Mouse (Mus musculus) MEL (cell line): ENCODE measurements around the gene Gm28048. TPM values are rescaled to one million over a fixed set of nuclear protein-coding genes. Genes with fewer than 3 reads are reported as not detected.

ENCODE experiments used
- DNase-seq: peaks from one replicate; pipeline ENCODE4 v3.0.0; 2011; ENCODE audit warnings: low read depth, low spot score
- H3K27ac ChIP-seq: 2 replicates; pipeline ENCODE4 v1.5.1; 2012; ENCODE audit warnings: low read depth, mild to moderate bottlenecking, control low read depth, low read length, moderate library complexity; ENCODE audit not compliant: control insufficient read depth
- H3K27me3 ChIP-seq, 2 experiments: fragments of 150-350 bp in 1 of 2; sonication (generic) in 1 of 2; 2 replicates each; pipeline ENCODE4 v1.6.1; 2012; ENCODE audit warnings: low read length in 2 of 2, mild to moderate bottlenecking in 2 of 2, improper control_type of control experiment in 1 of 2, moderate library complexity in 1 of 2; ENCODE audit not compliant: insufficient read depth in 2 of 2, control insufficient read depth in 1 of 2
- H3K36me3 ChIP-seq, 2 experiments: 2 replicates each; pipeline ENCODE4 v1.6.1; 2012 to 2014; ENCODE audit warnings: low read length in 2 of 2, improper control_type of control experiment in 1 of 2, inconsistent platforms in 1 of 2, mild to moderate bottlenecking in 1 of 2; ENCODE audit not compliant: insufficient read depth in 2 of 2, control insufficient read depth in 1 of 2
- H3K4me1 ChIP-seq, 2 experiments: fragments of 150-350 bp in 1 of 2; sonication (generic) in 1 of 2; 2 replicates each; pipeline ENCODE4 v1.6.1; 2012; ENCODE audit warnings: low read length in 2 of 2, improper control_type of control experiment in 1 of 2, mild to moderate bottlenecking in 1 of 2; ENCODE audit not compliant: insufficient read depth in 2 of 2, control insufficient read depth in 1 of 2
- H3K4me3 ChIP-seq, 2 experiments: fragments of 150-350 bp in 1 of 2; sonication (generic) in 1 of 2; 2 replicates each; pipeline ENCODE4 v1.5.1; 2012; ENCODE audit warnings: low read depth in 2 of 2, low read length in 2 of 2, mild to moderate bottlenecking in 2 of 2, moderate library complexity in 2 of 2, control low read depth in 1 of 2, improper control_type of control experiment in 1 of 2; ENCODE audit not compliant: control insufficient read depth in 1 of 2, insufficient read depth in 1 of 2
- H3K79me2 ChIP-seq: 2 replicates; pipeline ENCODE4 v1.6.1; 2012; ENCODE audit warnings: mild to moderate bottlenecking, low read length, moderate library complexity; ENCODE audit not compliant: control insufficient read depth, poor library complexity, insufficient read depth
- H3K9ac ChIP-seq: 2 replicates; pipeline ENCODE4 v1.6.1; 2012; ENCODE audit warnings: low read depth, mild to moderate bottlenecking, control low read depth, low read length, moderate library complexity; ENCODE audit not compliant: control insufficient read depth, poor library complexity, severe bottlenecking
- H3K9me3 ChIP-seq: fragments of 150-350 bp; sonication (generic); replicated peaks from 2 replicates; pipeline ENCODE4 v1.6.1; 2012; ENCODE audit warnings: mild to moderate bottlenecking, low read length, improper control_type of control experiment, moderate library complexity; ENCODE audit not compliant: insufficient read depth
- BHLHE40 ChIP-seq: IDR thresholded peaks from 2 replicates; pipeline ENCODE4 v1.6.1; 2012; ENCODE audit warnings: low read depth, mild to moderate bottlenecking, inconsistent platforms, low read length, improper control_type of control experiment, borderline replicate concordance
- CHD1 ChIP-seq: IDR thresholded peaks from 2 replicates; pipeline ENCODE4 v1.6.1; 2012; ENCODE audit warnings: low read depth, mild to moderate bottlenecking, inconsistent platforms, low read length, improper control_type of control experiment
- CHD2 ChIP-seq: IDR thresholded peaks from 2 replicates; pipeline ENCODE4 v1.6.1; 2011; ENCODE audit warnings: low read length, improper control_type of control experiment
- E2F4 ChIP-seq: IDR thresholded peaks from 2 replicates; pipeline ENCODE4 v1.6.1; 2011; ENCODE audit warnings: low read depth, low read length, improper control_type of control experiment, borderline replicate concordance
- ELF1 ChIP-seq: IDR thresholded peaks from 2 replicates; pipeline ENCODE4 v1.6.1; 2014; ENCODE audit warnings: low read depth, mild to moderate bottlenecking, inconsistent platforms, low read length, improper control_type of control experiment, moderate library complexity
- EP300 ChIP-seq, 2 experiments: IDR thresholded peaks; 2 replicates each; pipeline ENCODE4 v1.6.1; 2011; ENCODE audit warnings: improper control_type of control experiment in 2 of 2, low read length in 2 of 2, low read depth in 1 of 2, mild to moderate bottlenecking in 1 of 2
- GABPA ChIP-seq: IDR thresholded peaks from 2 replicates; pipeline ENCODE4 v1.6.1; 2012; ENCODE audit warnings: low read depth, mild to moderate bottlenecking, inconsistent platforms, low read length, improper control_type of control experiment, moderate library complexity
- GATA1 ChIP-seq: IDR thresholded peaks from 2 replicates; pipeline ENCODE4 v1.6.1; 2011; ENCODE audit warnings: low read depth, low read length, improper control_type of control experiment
- HCFC1 ChIP-seq: IDR thresholded peaks from 2 replicates; pipeline ENCODE4 v1.6.1; 2012; ENCODE audit warnings: low read depth, mild to moderate bottlenecking, inconsistent platforms, low read length, improper control_type of control experiment, moderate library complexity
- JUND ChIP-seq: IDR thresholded peaks from 2 replicates; pipeline ENCODE4 v1.6.1; 2011; ENCODE audit warnings: low read depth, mild to moderate bottlenecking, improper control_type of control experiment, low read length
- KAT2A ChIP-seq: conservative IDR thresholded peaks from 2 replicates; pipeline ENCODE4 v1.6.1; 2012; ENCODE audit warnings: low read depth, low read length, improper control_type of control experiment, inconsistent platforms
- MAFK ChIP-seq: IDR thresholded peaks from 2 replicates; pipeline ENCODE4 v1.6.1; 2011; ENCODE audit warnings: low read depth, mild to moderate bottlenecking, low read length, improper control_type of control experiment, borderline replicate concordance
- MAX ChIP-seq: IDR thresholded peaks from 2 replicates; pipeline ENCODE4 v1.6.1; 2011; ENCODE audit warnings: low read length, improper control_type of control experiment
- MAZ ChIP-seq: IDR thresholded peaks from 2 replicates; pipeline ENCODE4 v1.6.1; 2012; ENCODE audit warnings: low read depth, mild to moderate bottlenecking, inconsistent platforms, low read length, improper control_type of control experiment
- MEF2A ChIP-seq: IDR thresholded peaks from 2 replicates; pipeline ENCODE4 v1.6.1; 2014; ENCODE audit warnings: low read depth, mild to moderate bottlenecking, inconsistent platforms, low read length, improper control_type of control experiment; ENCODE audit not compliant: poor library complexity, insufficient replicate concordance, severe bottlenecking; ENCODE audit errors: extremely low read depth
- MXI1 ChIP-seq: IDR thresholded peaks from 2 replicates; pipeline ENCODE4 v1.6.1; 2011; ENCODE audit warnings: mild to moderate bottlenecking, low read depth, low read length, improper control_type of control experiment
- MYB ChIP-seq: IDR thresholded peaks from 2 replicates; pipeline ENCODE4 v1.6.1; 2011; ENCODE audit warnings: mild to moderate bottlenecking, low read depth, low read length, improper control_type of control experiment
- MYC ChIP-seq: IDR thresholded peaks from 2 replicates; pipeline ENCODE4 v1.6.1; 2011; ENCODE audit warnings: low read depth, mild to moderate bottlenecking, low read length, improper control_type of control experiment, moderate library complexity
- NELFE ChIP-seq: IDR thresholded peaks from 2 replicates; pipeline ENCODE4 v1.6.1; 2011; ENCODE audit warnings: low read depth, low read length, improper control_type of control experiment
- NRF1 ChIP-seq: IDR thresholded peaks from 2 replicates; pipeline ENCODE4 v1.6.1; 2014; ENCODE audit warnings: low read depth, mild to moderate bottlenecking, inconsistent platforms, low read length, improper control_type of control experiment, moderate library complexity; ENCODE audit not compliant: poor library complexity, insufficient read depth, severe bottlenecking
- POLR2A ChIP-seq, 2 experiments: IDR thresholded peaks; 2 replicates each; pipeline ENCODE4 v1.6.1; 2011 to 2012; ENCODE audit warnings: low read length in 2 of 2, mild to moderate bottlenecking in 2 of 2, control low read depth in 1 of 2, improper control_type of control experiment in 1 of 2, low read depth in 1 of 2, moderate library complexity in 1 of 2; ENCODE audit not compliant: control insufficient read depth in 1 of 2, insufficient read depth in 1 of 2, poor library complexity in 1 of 2
- POLR2AphosphoS2 ChIP-seq: IDR thresholded peaks from 2 replicates; pipeline ENCODE4 v1.6.1; 2011; ENCODE audit warnings: low read length, improper control_type of control experiment
- POLR2AphosphoS5 ChIP-seq: IDR thresholded peaks from 2 replicates; pipeline ENCODE4 v1.6.1; 2012; ENCODE audit warnings: low read depth, borderline replicate concordance, mild to moderate bottlenecking, inconsistent platforms, low read length, moderate library complexity, mixed read lengths
- RAD21 ChIP-seq: IDR thresholded peaks from 2 replicates; pipeline ENCODE4 v1.6.1; 2011; ENCODE audit warnings: mild to moderate bottlenecking, low read depth, low read length, improper control_type of control experiment
- RCOR1 ChIP-seq: IDR thresholded peaks from 2 replicates; pipeline ENCODE4 v1.6.1; 2012; ENCODE audit warnings: low read depth, mild to moderate bottlenecking, inconsistent platforms, low read length, improper control_type of control experiment
- SIN3A ChIP-seq: IDR thresholded peaks from 2 replicates; pipeline ENCODE4 v1.6.1; 2012; ENCODE audit warnings: low read length, improper control_type of control experiment, inconsistent platforms
- SMC3 ChIP-seq: IDR thresholded peaks from 2 replicates; pipeline ENCODE4 v1.6.1; 2011; ENCODE audit warnings: low read depth, low read length, improper control_type of control experiment
- TBP ChIP-seq: IDR thresholded peaks from 2 replicates; pipeline ENCODE4 v1.8.0; 2011; ENCODE audit warnings: low read depth, low read length, improper control_type of control experiment
- TCF12 ChIP-seq: IDR thresholded peaks from 2 replicates; pipeline ENCODE4 v1.6.1; 2014; ENCODE audit warnings: low read depth, mild to moderate bottlenecking, inconsistent platforms, low read length, improper control_type of control experiment, moderate library complexity
- UBTF ChIP-seq: IDR thresholded peaks from 2 replicates; pipeline ENCODE4 v1.6.1; 2012; ENCODE audit warnings: low read depth, mild to moderate bottlenecking, inconsistent platforms, low read length, improper control_type of control experiment, moderate library complexity, borderline replicate concordance; ENCODE audit not compliant: insufficient read depth
- USF1 ChIP-seq: IDR thresholded peaks from 2 replicates; pipeline ENCODE4 v1.6.1; 2014; ENCODE audit warnings: low read depth, mild to moderate bottlenecking, inconsistent platforms, low read length, improper control_type of control experiment, moderate library complexity
- USF2 ChIP-seq, 2 experiments: IDR thresholded peaks; 2 replicates each; pipeline ENCODE4 v1.6.1; 2011 to 2012; ENCODE audit warnings: improper control_type of control experiment in 2 of 2, low read length in 2 of 2, borderline replicate concordance in 1 of 2, inconsistent platforms in 1 of 2, low read depth in 1 of 2, mild to moderate bottlenecking in 1 of 2; ENCODE audit not compliant: insufficient read depth in 1 of 2
- ZC3H11A ChIP-seq: IDR thresholded peaks from 2 replicates; pipeline ENCODE4 v1.6.1; 2012; ENCODE audit warnings: low read depth, mild to moderate bottlenecking, inconsistent platforms, low read length, improper control_type of control experiment
- ZMIZ1 ChIP-seq: IDR thresholded peaks from 2 replicates; pipeline ENCODE4 v1.6.1; 2012; ENCODE audit warnings: low read depth, mild to moderate bottlenecking, inconsistent platforms, low read length, improper control_type of control experiment, moderate library complexity
- ZNF384 ChIP-seq: IDR thresholded peaks from 2 replicates; pipeline ENCODE4 v1.6.1; 2012; ENCODE audit warnings: low read depth, mild to moderate bottlenecking, inconsistent platforms, low read length, improper control_type of control experiment
- polyA plus RNA-seq, 2 experiments: library from polyadenylated mRNA; stranded (reverse) in 1 of 2; unstranded in 1 of 2; fragments of >175 nt in 1 of 2; fragments of >200 nt in 1 of 2; gene quantifications; 2 replicates each; pipeline versions ENCODE4 v1.2.1 to v1.2.4; 2012; ENCODE audit warnings: low replicate concordance in 2 of 2, low read depth in 1 of 2; ENCODE audit not compliant: insufficient read length in 2 of 2, insufficient read depth in 1 of 2, missing spikeins in 1 of 2
- total RNA-seq: library from RNA; depleted of rRNA; stranded (reverse); fragments of 300-350 nt; gene quantifications from 2 replicates; pipeline ENCODE4 v1.2.3, GENCODE M21; 2012

Gm28048 gene
- total and polyA plus RNA-seq, 3 experiments, result 8.6 to 15.0 TPM; not detected in 1

GRCm38 (mm10) chr11:22859633-22860334, 122.1 kb downstream of the Gm28048 start:
- H3K9me3 ChIP-seq, result no peaks in the 10 kb centered on the region
- H3K4me3 ChIP-seq, result peak overlapping the region; percentile 70 to 98
- peak; percentile 94 for DNase-seq
- H3K79me2 ChIP-seq, result peaks cover 42% of the 10 kb centered on the region
- H3K27me3 ChIP-seq, result no peaks in the 10 kb centered on the region
- H3K4me1 ChIP-seq, result peaks cover 14 to 23% of the 10 kb centered on the region in 2 experiments
- peaks cover 0 to 23% of the 10 kb centered on the region in 2 experiments; a peak in 2 of 4 replicates for H3K36me3 ChIP-seq
- peak overlapping the region; percentile 89 for H3K9ac ChIP-seq
- peak overlapping the region; percentile 80 for H3K27ac ChIP-seq
- TF ChIP-seq MAX (0 out of 2 replicates have a peak, but pooled peaks have one; percentile 67), ELF1 (peak; percentile 54; the same call in 1 of the 2 replicates), SMC3 (peak; percentile 36), CHD1 (no peak; the same call in 1 of the 2 replicates), POLR2AphosphoS2 (peak; percentile 89), POLR2AphosphoS5 (no peak), HCFC1 (peak; percentile 63; the same call in 1 of the 2 replicates), MAFK (0 out of 2 replicates have a peak, but pooled peaks have one; percentile 28), MYB (no peak), JUND (no peak), KAT2A (no peak; the same call in 1 of the 2 replicates), RCOR1 (no peak), CHD2 (no peak; the same call in 1 of the 2 replicates), TCF12 (peak; percentile 67; the same call in 1 of the 2 replicates), USF2 (IDR thresholded peaks at IDR 0.05; ENCODE audit: borderline replicate concordance in 1 of 2, insufficient read depth in 1 of 2, low read depth in 1 of 2, low read length in 2 of 2) (no peak), TBP (peak; percentile 58; the same call in 1 of the 2 replicates), MXI1 (peak; percentile 82; the same call in 1 of the 2 replicates), NRF1 (no peak), GATA1 (no peak), POLR2A (IDR thresholded peaks at IDR 0.05; ENCODE audit: control insufficient read depth in 1 of 2, insufficient read depth in 1 of 2, low read depth in 1 of 2, low read length in 2 of 2, poor library complexity in 1 of 2) (peak; percentile 81 to 89; a peak in 3 of 4 replicates), SIN3A (peak; percentile 95), MAZ (no peak; the same call in 1 of the 2 replicates), ZNF384 (no peak), BHLHE40 (no peak), MEF2A (no peak; the same call in 1 of the 2 replicates), ZC3H11A (peak; percentile 32; the same call in 1 of the 2 replicates), UBTF (no peak), MYC (peak; percentile 83), USF1 (peak; percentile 11; the same call in 1 of the 2 replicates), E2F4 (no peak), GABPA (0 out of 2 replicates have a peak, but pooled peaks have one; percentile 2), RAD21 (peak; percentile 26), NELFE (peak; percentile 85), EP300 (IDR thresholded peaks at IDR 0.05; ENCODE audit: low read depth in 1 of 2, low read length in 2 of 2) (0 out of 4 replicates have a peak, but pooled peaks of 1 of the 2 experiments have one; percentile 24), ZMIZ1 (peak; percentile 94)
